Comparison of ENCODE assay signal across 16 mouse cellular contexts in genomic region chr8:81831430-81831829, GRCm38 (mm10).
"Had no signal": no experiment of that assay in that cellular context is flagged by ENCODE, and none has a peak within 500 bp of the region (broad histone marks: within the 10 kb centered on the region; RNA-seq: fewer than 3 reads in every experiment).

No protein-coding gene starts in this region.

- H3K9me3 ChIP-seq: liver, embryonic 13.5 days; midbrain, embryonic 13.5 days; neural tube, embryonic 12.5 days; neural tube, embryonic 15.5 days had no signal

- H3K27ac ChIP-seq: kidney, postnatal 0 days; layer of hippocampus, adult 2 months; liver, embryonic 13.5 days; macrophage; midbrain, embryonic 13.5 days; neural tube, embryonic 12.5 days; neural tube, embryonic 15.5 days; stomach, postnatal 0 days had no signal

- H3K4me1 ChIP-seq: liver, embryonic 13.5 days; midbrain, embryonic 13.5 days; neural tube, embryonic 12.5 days; neural tube, embryonic 15.5 days had no signal

- DNase-seq: kidney, postnatal 25 days; layer of hippocampus, adult 9-11 months; liver, embryonic 13.5 days; lung, embryonic 14.5 days; right cerebral cortex, adult 18-20 months; right cerebral cortex, postnatal 14 days; right cerebral cortex, postnatal 4 days; thymus, postnatal 25 days had no signal

- H3K27me3 ChIP-seq: liver, embryonic 13.5 days; midbrain, embryonic 13.5 days; neural tube, embryonic 12.5 days; neural tube, embryonic 15.5 days had no signal

- H3K36me3 ChIP-seq: liver, embryonic 13.5 days; midbrain, embryonic 13.5 days; neural tube, embryonic 12.5 days; neural tube, embryonic 15.5 days had no signal

- H3K4me3 ChIP-seq: layer of hippocampus, adult 2 months; liver, embryonic 13.5 days; midbrain, embryonic 13.5 days; myocyte; neural tube, embryonic 12.5 days; neural tube, embryonic 15.5 days had no signal
